Mouse (Mus musculus) G1E (cell line): ENCODE data around the gene Cdc37l1. TPM values are rescaled to one million over a fixed set of nuclear protein-coding genes. Genes with fewer than 3 reads are reported as not detected.
"Not testable (repeated sequence)": the region's sequence is repeated elsewhere in the genome, so short reads cannot be mapped to it uniquely, and the experiment has no call there.

Experiments used
- ATAC-seq: 2 replicates; pipeline ENCODE4 v1.8.0; 2016; ENCODE audit warnings: mild to moderate bottlenecking; ENCODE audit not compliant: insufficient number of reproducible peaks, poor library complexity, low FRiP score, severe bottlenecking; ENCODE audit errors: extremely low read depth
- DNase-seq: peaks from one replicate; pipeline ENCODE4 v3.0.0; 2012; ENCODE audit warnings: low spot score
- H3K27me3 ChIP-seq: 2 replicates; pipeline ENCODE4 v1.6.1; 2012; ENCODE audit warnings: mild to moderate bottlenecking, low read length, inconsistent platforms; ENCODE audit not compliant: insufficient read depth
- H3K36me3 ChIP-seq: replicated peaks from 2 replicates; pipeline ENCODE3; 2012; ENCODE audit warnings: mild to moderate bottlenecking, inconsistent platforms
- H3K4me1 ChIP-seq: 2 replicates; pipeline ENCODE4 v1.6.1; 2012; ENCODE audit warnings: low read depth, low read length, inconsistent platforms, mixed read lengths; ENCODE audit not compliant: insufficient read depth
- H3K4me3 ChIP-seq: 2 replicates; pipeline ENCODE4 v1.5.1; 2012; ENCODE audit warnings: low read depth, mild to moderate bottlenecking, inconsistent platforms, low read length, moderate library complexity, mixed read lengths
- H3K9me3 ChIP-seq: replicated peaks from 2 replicates; pipeline ENCODE4 v1.6.1; 2012; ENCODE audit warnings: inconsistent platforms
- CTCF ChIP-seq: IDR thresholded peaks from 2 replicates; pipeline ENCODE4 v1.5.1; 2012; ENCODE audit warnings: low read depth, low read length, inconsistent platforms, mixed read lengths
- GATA1 ChIP-seq: IDR thresholded peaks from 2 replicates; pipeline ENCODE4 v1.6.1; 2012; ENCODE audit warnings: borderline replicate concordance, low read length, inconsistent platforms, mixed read lengths
- GATA2 ChIP-seq: IDR thresholded peaks from 2 replicates; pipeline ENCODE4 v1.6.1; 2012; ENCODE audit warnings: low read depth, low read length, inconsistent platforms, borderline replicate concordance
- POLR2AphosphoS5 ChIP-seq: IDR thresholded peaks from 2 replicates; pipeline ENCODE4 v1.6.1; 2012; ENCODE audit warnings: low read depth, low read length, inconsistent platforms; ENCODE audit not compliant: insufficient replicate concordance
- TAL1 ChIP-seq: conservative IDR thresholded peaks from 2 replicates; pipeline ENCODE4 v1.6.1; 2012; ENCODE audit warnings: low read depth, low read length, inconsistent platforms, mixed read lengths
- polyA plus RNA-seq: library from polyadenylated mRNA; stranded (reverse); fragments of >175 nt; gene quantifications from 2 replicates; pipeline ENCODE4 v1.2.3, GENCODE M21; 2012
- total RNA-seq, 2 experiments: library from RNA; stranded (forward) in 1 of 2; stranded (reverse) in 1 of 2; fragments of 200-1000 nt in 1 of 2; fragments of >200 nt in 1 of 2; fragmentation: Nextera tagmentation in 1 of 2; gene quantifications; 2 replicates each; pipeline ENCODE4 v1.2.3; 2014 to 2017

The Cdc37l1 gene
- total and polyA plus RNA-seq, 3 experiments = 5.1 to 83.8 (median 64.7) TPM

GRCm38 (mm10) chr19:28997976-28998630, 8.0 kb downstream of the Cdc37l1 start:
- H3K9me3 ChIP-seq = no peaks in the 10 kb centered on the region
- H3K4me3 ChIP-seq = no peak overlapping the region
- ATAC-seq (no peak), DNase-seq (no peak)
- TF ChIP-seq GATA2 (no peak), CTCF (no peak), TAL1 (no peak), GATA1 (no peak), POLR2AphosphoS5 (no peak)
- H3K27me3 ChIP-seq = no peaks in the 10 kb centered on the region
- peaks cover 87% of the 10 kb centered on the region for H3K36me3 ChIP-seq
- peaks cover 11% of the 10 kb centered on the region for H3K4me1 ChIP-seq

GRCm38 (mm10) chr19:29000321-29000720, 10.2 kb downstream of the Cdc37l1 start:
- peaks cover 11% of the 10 kb centered on the region for H3K4me1 ChIP-seq
- not testable (repeated sequence) for H3K27me3 ChIP-seq, H3K9me3 ChIP-seq, H3K4me3 ChIP-seq, DNase-seq, ATAC-seq
- H3K36me3 ChIP-seq = peaks cover 77% of the 10 kb centered on the region

GRCm38 (mm10) chr19:29008069-29008706, 18.0 kb downstream of the Cdc37l1 start:
- H3K4me3 ChIP-seq = no peak overlapping the region
- H3K27me3 ChIP-seq = no peaks in the 10 kb centered on the region
- no peaks in the 10 kb centered on the region; the same call in 1 of the 2 replicates for H3K4me1 ChIP-seq
- no peak for ATAC-seq
- TF ChIP-seq POLR2AphosphoS5 (no peak), GATA1 (no peak), CTCF (no peak), GATA2 (no peak), TAL1 (no peak)
- H3K9me3 ChIP-seq = no peaks in the 10 kb centered on the region
- DNase-seq = no peak
- peaks cover 77% of the 10 kb centered on the region for H3K36me3 ChIP-seq

GRCm38 (mm10) chr19:29009046-29009445, 18.9 kb downstream of the Cdc37l1 start:
- peaks cover 85% of the 10 kb centered on the region for H3K36me3 ChIP-seq
- H3K4me1 ChIP-seq = no peaks in the 10 kb centered on the region; the same call in 1 of the 2 replicates
- TF ChIP-seq GATA1 (no peak), GATA2 (no peak), CTCF (no peak), POLR2AphosphoS5 (no peak), TAL1 (no peak)
- no peak overlapping the region for H3K4me3 ChIP-seq
- no peaks in the 10 kb centered on the region for H3K9me3 ChIP-seq
- ATAC-seq (no peak), DNase-seq (no peak)
- H3K27me3 ChIP-seq = no peaks in the 10 kb centered on the region

- no peaks in the 10 kb centered on the region for H3K27me3 ChIP-seq
- ATAC-seq (no peak), DNase-seq (no peak)
- no peak for TF ChIP-seq CTCF
- peaks cover 86% of the 10 kb centered on the region for H3K36me3 ChIP-seq
- no peaks in the 10 kb centered on the region for H3K9me3 ChIP-seq
- H3K4me1 ChIP-seq = peaks cover 9% of the 10 kb centered on the region
- no peak overlapping the region for H3K4me3 ChIP-seq
Measured at GRCm38 (mm10) chr19:29011355-29011990, 21.3 kb downstream of the Cdc37l1 start.

- Histone ChIP-seq H3K9me3 (no peaks in the 10 kb centered on the region), H3K4me3 (no peak overlapping the region), H3K4me1 (peaks cover 9% of the 10 kb centered on the region), H3K36me3 (peaks cover 84% of the 10 kb centered on the region), H3K27me3 (no peaks in the 10 kb centered on the region)
- ATAC-seq = no peak
- TF ChIP-seq GATA1 (no peak), GATA2 (no peak), TAL1 (no peak), CTCF (no peak), POLR2AphosphoS5 (no peak)
- no peak for DNase-seq
Measured at GRCm38 (mm10) chr19:29014466-29015055, 24.4 kb downstream of the Cdc37l1 start.
